Mouse (Mus musculus): Measurements from ENCODE around the gene Thumpd3. TPM values are rescaled to one million over a fixed set of nuclear protein-coding genes. Genes with fewer than 3 reads are reported as not detected.

Thumpd3 gene
- polyA plus RNA-seq, 1 experiment from 2014 or later, result 54.8 TPM

DNA sequence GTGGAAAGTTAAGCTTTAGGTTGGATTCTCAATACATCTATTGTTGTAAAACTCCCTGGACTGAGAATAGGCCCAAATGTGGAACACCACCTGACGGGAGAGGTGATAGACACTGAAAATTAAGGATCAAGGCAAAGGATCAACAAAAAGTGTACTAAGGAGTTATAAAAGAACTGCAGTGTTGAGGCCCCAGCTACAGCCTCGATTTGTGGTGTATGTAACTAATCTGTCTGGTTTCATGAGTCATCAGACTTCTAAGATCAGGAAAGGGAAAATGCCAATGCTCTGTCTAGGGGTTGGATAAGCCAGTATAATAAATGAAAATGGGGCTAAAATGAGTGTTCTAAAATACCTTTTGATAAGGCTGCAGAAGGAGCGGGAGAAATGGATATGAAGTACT lies 29.2 kb downstream of the Thumpd3 start:
- H3K27ac ChIP-seq, result peak overlapping the region; percentile 100
- peak overlapping the region; percentile 93 for H3K4me3 ChIP-seq
- H3K36me3 ChIP-seq, result 0 out of 2 replicates have a peak, but pooled peaks cover 6% of the 10 kb centered on the region
- H3K9me3 ChIP-seq, result no peaks in the 10 kb centered on the region
- peaks cover 18% of the 10 kb centered on the region for H3K4me1 ChIP-seq
- DNase-seq (ENCODE audit: low spot score), result no peak
- H3K27me3 ChIP-seq (ENCODE audit: insufficient read depth, poor library complexity, severe bottlenecking), result no peaks in the 10 kb centered on the region
- WGBS, result 26% methylated on average over 3 of the region's 3 CpGs

GRCm38 (mm10) chr6:113076012-113076685 lies 30.1 kb downstream of the Thumpd3 start:
- 0 out of 2 replicates have a peak, but pooled peaks cover 2% of the 10 kb centered on the region for H3K36me3 ChIP-seq
- no peaks in the 10 kb centered on the region for H3K9me3 ChIP-seq
- WGBS, result under 1% methylated on average over 48 of the region's 55 CpGs
- H3K4me3 ChIP-seq, result peak overlapping the region; percentile 93
- DNase-seq (ENCODE audit: low spot score), result peak; percentile 99
- H3K27ac ChIP-seq, result peak overlapping the region; percentile 100
- H3K4me1 ChIP-seq, result peaks cover 18% of the 10 kb centered on the region
- H3K27me3 ChIP-seq (ENCODE audit: insufficient read depth, poor library complexity, severe bottlenecking), result no peaks in the 10 kb centered on the region

- Histone ChIP-seq H3K4me3 (peak within 1 kb of the TSS; percentile 93), H3K27ac (peak within 1 kb of the TSS; percentile 100), H3K9me3 (no peaks in the 10 kb centered on the region), H3K27me3 (ENCODE audit: insufficient read depth, poor library complexity, severe bottlenecking) (no peaks in the 10 kb centered on the region), H3K36me3 (no peaks in the 10 kb centered on the region), H3K4me1 (peaks cover 25% of the 10 kb centered on the region)
- DNase-seq (ENCODE audit: low spot score), result peak; percentile 98
- under 1% methylated on average over 73 of the region's 91 CpGs for WGBS
These were observed 30.9 kb downstream of the Thumpd3 start, which contains the start of gene Setd5 for GRCm38 (mm10) chr6:113076686-113077516. Setd5 (plus strand) TSS chr6:113077365.

GRCm38 (mm10) chr6:113077569-113078030 lies 31.6 kb downstream of the Thumpd3 start:
- peaks cover 30% of the 10 kb centered on the region for H3K4me1 ChIP-seq
- WGBS, result under 1% methylated on average over 28 of the region's 28 CpGs
- DNase-seq (ENCODE audit: low spot score), result no peak

DNA sequence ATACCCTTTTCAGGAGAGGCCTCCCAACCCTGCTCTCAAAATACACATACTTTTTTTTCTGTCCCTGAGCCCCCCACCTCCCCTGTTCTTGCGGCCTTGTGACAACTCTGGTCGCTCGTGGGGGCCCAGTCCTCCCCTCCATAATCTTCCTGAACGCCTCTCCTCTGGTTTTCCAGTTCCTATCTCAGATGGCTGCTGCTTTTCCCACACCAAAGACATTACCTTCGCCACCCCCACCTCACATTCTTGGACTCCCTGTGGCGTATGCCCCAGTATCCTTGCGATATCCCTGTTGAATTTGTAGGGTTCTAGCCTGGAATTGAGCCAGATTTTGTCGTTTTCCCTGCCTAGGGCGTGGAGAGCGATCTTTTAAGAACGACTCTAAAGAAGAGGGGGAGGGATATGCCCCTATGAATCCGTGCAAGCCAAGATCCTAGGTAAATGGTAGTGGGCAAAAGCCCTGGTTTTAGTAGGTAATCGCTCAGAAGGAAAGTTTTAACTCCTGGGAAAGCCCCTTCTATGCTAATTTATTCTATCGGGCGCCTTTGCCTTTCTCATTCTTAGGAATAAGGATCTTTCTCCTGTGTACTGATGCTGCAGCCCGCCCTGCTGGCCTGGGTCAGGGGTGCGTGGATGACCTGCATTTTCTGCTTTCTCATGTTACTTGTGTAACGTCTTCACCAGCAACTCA lies 32.2 kb downstream of the Thumpd3 start:
- Histone ChIP-seq H3K4me3 (peak overlapping the region; percentile 93), H3K36me3 (no peaks in the 10 kb centered on the region), H3K4me1 (peaks cover 30% of the 10 kb centered on the region), H3K27ac (peak overlapping the region; percentile 100), H3K9me3 (no peaks in the 10 kb centered on the region), H3K27me3 (ENCODE audit: insufficient read depth, poor library complexity, severe bottlenecking) (no peaks in the 10 kb centered on the region)
- under 1% methylated on average over 18 of the region's 18 CpGs for WGBS
- peak; percentile 80 for DNase-seq (ENCODE audit: low spot score)

More at GRCm38 (mm10) chr6:113077569-113078030, 31.6 kb downstream of the Thumpd3 start:
- H3K27me3 ChIP-seq (ENCODE audit: insufficient read depth, poor library complexity, severe bottlenecking), result no peaks in the 10 kb centered on the region
- H3K27ac ChIP-seq, result peak overlapping the region; percentile 100
- no peaks in the 10 kb centered on the region for H3K36me3 ChIP-seq
- no peaks in the 10 kb centered on the region for H3K9me3 ChIP-seq
- H3K4me3 ChIP-seq, result peak overlapping the region; percentile 93

GRCm38 (mm10) chr6:113079492-113079891 lies 33.5 kb downstream of the Thumpd3 start:
- Histone ChIP-seq H3K27ac (peak overlapping the region; percentile 100), H3K4me1 (peaks cover 30% of the 10 kb centered on the region)

DNA sequence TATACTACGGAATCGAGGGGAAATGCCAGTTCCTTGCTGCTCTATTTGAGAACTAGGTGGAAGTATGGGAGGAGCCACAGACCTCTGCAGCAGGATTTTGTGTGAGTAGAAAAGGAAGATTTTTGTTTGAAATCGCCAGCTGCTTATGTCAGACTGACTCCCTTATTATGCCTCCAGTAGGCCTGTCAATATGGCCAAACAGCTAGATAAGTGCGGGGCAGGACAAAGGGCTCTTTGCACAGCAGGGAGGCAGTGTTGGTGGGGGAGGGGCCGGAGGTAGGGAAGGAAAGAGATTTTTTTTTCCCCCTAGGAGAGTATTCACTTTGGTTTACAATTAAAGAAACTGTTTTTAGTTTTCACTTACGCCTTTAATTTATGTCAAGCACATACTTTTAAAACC lies 36.2 kb downstream of the Thumpd3 start:
- peaks cover 20% of the 10 kb centered on the region for H3K4me1 ChIP-seq
- no peaks in the 10 kb centered on the region for H3K27me3 ChIP-seq (ENCODE audit: insufficient read depth, poor library complexity, severe bottlenecking)
- H3K4me3 ChIP-seq, result peak overlapping the region; percentile 37
- no peaks in the 10 kb centered on the region for H3K9me3 ChIP-seq
- peak; percentile 78 for DNase-seq (ENCODE audit: low spot score)
- H3K27ac ChIP-seq, result peak overlapping the region; percentile 25; the same call in 1 of the 2 replicates
- 21% methylated on average over 6 of the region's 6 CpGs for WGBS
- no peaks in the 10 kb centered on the region for H3K36me3 ChIP-seq

More at GRCm38 (mm10) chr6:113079492-113079891, 33.5 kb downstream of the Thumpd3 start:
- Histone ChIP-seq H3K4me3 (peak overlapping the region; percentile 93), H3K36me3 (no peaks in the 10 kb centered on the region), H3K27me3 (ENCODE audit: insufficient read depth, poor library complexity, severe bottlenecking) (no peaks in the 10 kb centered on the region), H3K9me3 (no peaks in the 10 kb centered on the region)
- peak; percentile 87 for DNase-seq (ENCODE audit: low spot score)
- 1% methylated on average over 3 of the region's 3 CpGs for WGBS

DNA sequence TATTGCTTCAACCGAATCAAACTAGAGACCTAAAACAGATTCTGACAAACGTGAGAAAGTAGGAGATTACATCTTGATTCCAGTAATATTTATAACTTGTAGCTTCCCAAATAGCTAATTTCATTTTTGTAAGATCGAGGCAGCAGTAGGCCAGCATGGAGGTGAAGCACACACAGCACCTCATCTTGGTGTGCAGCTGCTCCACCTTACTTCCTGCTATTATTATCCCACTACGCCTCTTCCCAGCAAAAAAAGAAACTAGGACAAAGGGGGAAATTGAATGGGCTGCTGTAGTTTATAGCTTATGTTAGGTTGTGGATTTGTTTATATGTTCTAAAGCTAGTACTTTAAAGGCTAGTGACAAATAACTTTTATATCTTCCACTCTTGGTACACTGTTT lies 38.6 kb downstream of the Thumpd3 start:
- Histone ChIP-seq H3K27ac (no peak overlapping the region), H3K36me3 (0 out of 2 replicates have a peak, but pooled peaks cover 3% of the 10 kb centered on the region), H3K9me3 (no peaks in the 10 kb centered on the region), H3K27me3 (ENCODE audit: insufficient read depth, poor library complexity, severe bottlenecking) (no peaks in the 10 kb centered on the region), H3K4me1 (peaks cover 18% of the 10 kb centered on the region), H3K4me3 (no peak overlapping the region)
- DNase-seq (ENCODE audit: low spot score), result no peak
- 70% methylated on average over 4 of the region's 4 CpGs for WGBS

DNA sequence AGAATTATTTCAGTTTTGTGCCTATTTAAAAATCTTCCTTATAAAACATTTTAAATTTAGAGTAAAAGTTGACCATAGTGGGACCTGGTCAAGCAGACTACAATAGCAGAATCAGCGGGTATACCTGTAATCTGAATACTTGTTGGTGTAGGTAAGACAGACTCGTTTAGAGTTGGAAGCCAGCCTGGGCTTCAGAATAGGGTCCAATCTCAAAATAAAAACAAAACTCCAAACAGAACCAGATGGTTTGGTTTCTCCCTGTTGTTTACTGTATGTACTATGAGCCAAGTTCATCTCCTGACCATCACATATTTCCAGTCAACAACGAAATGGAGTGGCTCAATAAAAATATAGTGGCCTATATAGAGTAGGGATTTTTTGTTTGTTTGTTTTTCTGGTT lies 47.2 kb downstream of the Thumpd3 start:
- peaks cover 11% of the 10 kb centered on the region; the same call in 1 of the 2 replicates for H3K36me3 ChIP-seq
- no peak overlapping the region for H3K4me3 ChIP-seq
- DNase-seq (ENCODE audit: low spot score), result no peak
- no peaks in the 10 kb centered on the region for H3K27me3 ChIP-seq (ENCODE audit: insufficient read depth, poor library complexity, severe bottlenecking)
- H3K4me1 ChIP-seq, result no peaks in the 10 kb centered on the region
- H3K9me3 ChIP-seq, result no peaks in the 10 kb centered on the region
- WGBS, result 86% methylated on average over 3 of the region's 3 CpGs
- H3K27ac ChIP-seq, result no peak overlapping the region

DNA sequence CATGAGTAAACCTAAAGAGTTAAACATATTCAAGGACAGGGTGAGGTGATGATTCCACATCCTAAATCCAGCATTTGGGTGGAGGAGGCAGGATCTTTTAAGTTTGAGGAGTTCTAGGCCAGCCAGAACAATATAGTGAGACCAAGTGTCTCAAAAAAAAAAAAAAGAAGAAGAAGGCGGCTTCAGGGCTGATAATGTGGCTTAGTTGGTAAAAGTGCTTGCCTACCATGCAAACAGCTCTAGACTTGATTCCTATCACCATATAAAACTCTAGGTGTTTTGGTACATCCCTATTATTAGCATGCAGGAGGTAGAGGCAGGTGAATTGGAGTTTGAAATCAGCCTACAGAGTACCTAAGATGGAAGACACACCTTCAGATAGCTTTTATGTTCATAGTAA lies 49.5 kb downstream of the Thumpd3 start:
- 74% methylated on average over 1 of the region's 1 CpGs for WGBS
- H3K4me1 ChIP-seq, result peaks cover 7% of the 10 kb centered on the region; the same call in 1 of the 2 replicates
- H3K36me3 ChIP-seq, result peaks cover 5% of the 10 kb centered on the region; the same call in 1 of the 2 replicates
- no peak for DNase-seq (ENCODE audit: low spot score)
- no peaks in the 10 kb centered on the region for H3K27me3 ChIP-seq (ENCODE audit: insufficient read depth, poor library complexity, severe bottlenecking)
- no peak overlapping the region for H3K4me3 ChIP-seq
- H3K9me3 ChIP-seq, result no peaks in the 10 kb centered on the region
- no peak overlapping the region for H3K27ac ChIP-seq

- Histone ChIP-seq H3K36me3 (peaks cover 3% of the 10 kb centered on the region; the same call in 1 of the 2 replicates), H3K27ac (no peak overlapping the region), H3K4me1 (peaks cover 7% of the 10 kb centered on the region; the same call in 1 of the 2 replicates), H3K4me3 (no peak overlapping the region), H3K27me3 (ENCODE audit: insufficient read depth, poor library complexity, severe bottlenecking) (no peaks in the 10 kb centered on the region), H3K9me3 (no peaks in the 10 kb centered on the region)
- WGBS, result 89% methylated on average over 5 of the region's 5 CpGs
- no peak for DNase-seq (ENCODE audit: low spot score)
These were observed 51.6 kb downstream of the Thumpd3 start for GRCm38 (mm10) chr6:113097662-113098061.

GRCm38 (mm10) chr6:113099640-113100289 lies 53.7 kb downstream of the Thumpd3 start:
- no peak overlapping the region for H3K27ac ChIP-seq
- peaks cover 4% of the 10 kb centered on the region; the same call in 1 of the 2 replicates for H3K36me3 ChIP-seq
- peaks cover 7% of the 10 kb centered on the region; the same call in 1 of the 2 replicates for H3K4me1 ChIP-seq
- no peaks in the 10 kb centered on the region for H3K9me3 ChIP-seq
- H3K27me3 ChIP-seq (ENCODE audit: insufficient read depth, poor library complexity, severe bottlenecking), result no peaks in the 10 kb centered on the region
- WGBS, result 46% methylated on average over 5 of the region's 5 CpGs
- no peak overlapping the region for H3K4me3 ChIP-seq
- no peak for DNase-seq (ENCODE audit: low spot score)

Measured in heart, embryonic 10.5 days (tissue).